Mouse (Mus musculus): ENCODE data around the gene Rad51b.

The Rad51b gene

DNA sequence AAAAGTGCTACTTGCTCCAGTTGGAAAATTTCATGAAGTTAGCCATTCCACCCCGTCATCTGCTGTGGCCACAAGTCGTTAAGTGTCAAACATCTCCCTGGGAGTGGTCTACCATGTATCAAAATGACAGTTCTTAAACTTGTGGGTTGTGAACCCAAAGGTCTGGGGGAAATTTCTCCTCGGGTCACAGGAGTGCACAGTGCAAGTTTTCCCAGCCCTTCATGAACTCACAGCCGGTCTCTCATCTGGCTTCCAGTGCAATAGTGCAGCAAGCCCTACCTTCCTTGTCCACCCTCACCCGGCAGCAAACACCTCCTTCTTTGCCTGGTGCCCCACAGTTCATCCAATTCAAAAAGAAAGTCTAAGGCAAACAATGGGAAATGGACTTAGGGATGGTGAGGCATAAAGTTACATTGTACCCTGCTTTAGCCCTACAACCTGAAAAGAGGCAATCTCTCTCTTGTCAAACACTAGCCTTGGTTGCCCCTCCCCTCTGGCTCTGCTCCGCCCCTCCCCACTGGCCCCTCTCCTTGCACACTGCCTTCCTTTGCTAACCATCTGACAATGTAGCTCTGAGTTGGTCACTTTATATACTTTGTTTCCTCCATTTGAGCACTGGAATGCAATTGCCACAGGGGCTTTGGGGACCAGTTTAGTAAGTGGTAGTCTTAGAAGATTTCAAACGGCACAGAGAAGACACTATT, 390.8 kb downstream of the Rad51b start:
- no peak for DNase-seq (ENCODE audit: low read depth, low spot score)

DNA sequence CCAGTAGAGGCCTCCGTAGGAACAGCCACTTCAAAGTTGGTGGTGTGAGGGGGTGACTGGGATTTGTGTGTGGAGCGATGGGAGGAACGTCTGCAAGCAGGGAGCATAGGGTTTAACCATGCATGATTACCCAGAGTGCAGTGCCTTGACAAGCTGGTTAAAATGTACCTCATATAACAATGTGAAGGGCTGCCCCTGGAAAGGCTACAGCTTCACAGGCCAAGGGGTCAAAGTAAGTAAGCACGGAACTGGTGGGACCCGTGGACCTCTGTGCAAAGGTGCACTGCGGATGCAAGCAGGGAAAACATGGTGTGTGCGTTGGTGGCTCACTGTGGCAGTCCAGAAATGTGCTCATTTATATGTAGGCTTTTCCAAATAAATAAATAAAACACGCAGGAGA, 392.2 kb downstream of the Rad51b start:
- no peak for DNase-seq (ENCODE audit: low read depth, low spot score)

DNA sequence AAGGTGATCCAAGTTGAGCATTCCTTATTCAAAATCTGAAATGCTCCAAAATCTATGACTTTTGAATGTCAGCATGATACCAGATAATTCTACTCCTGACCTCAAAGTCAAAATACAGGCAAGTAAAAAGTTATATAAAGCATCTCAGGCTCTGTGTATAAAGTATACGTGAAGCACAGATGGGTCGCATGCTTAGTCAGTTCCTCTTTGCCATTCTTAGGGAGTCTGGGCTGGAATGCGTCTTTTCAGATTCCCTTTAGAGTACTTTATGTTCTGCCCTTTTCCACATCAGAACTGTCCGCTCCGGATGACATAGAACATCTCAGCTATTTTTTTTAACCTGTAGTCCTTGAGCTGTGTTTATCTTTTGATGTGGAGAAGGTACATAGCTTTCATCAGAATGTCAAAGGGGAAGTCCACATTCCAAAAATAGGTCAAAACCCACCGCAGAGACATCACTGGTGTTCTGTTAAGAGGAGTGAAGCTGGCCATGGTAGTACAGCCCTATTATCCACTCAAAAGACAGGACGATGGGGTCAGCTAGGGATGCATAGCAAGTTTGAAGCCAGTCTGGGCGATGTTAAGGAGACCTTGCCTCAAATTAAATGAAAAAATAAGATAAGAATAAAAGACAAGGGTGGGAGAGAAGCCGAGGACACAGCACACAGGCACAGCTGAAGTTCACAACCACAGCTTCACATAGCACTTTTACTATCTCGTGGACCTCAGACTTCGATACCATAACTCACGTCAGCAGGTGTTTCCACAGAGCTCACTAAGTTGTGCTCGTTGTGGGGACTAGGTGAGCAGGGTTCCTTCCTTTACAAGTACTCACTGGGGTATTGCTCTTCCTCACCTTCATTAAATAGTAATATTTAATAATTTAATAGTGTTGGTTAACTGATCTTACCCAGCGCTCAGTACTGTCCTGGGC, 395.1 kb downstream of the Rad51b start:
- no peak for DNase-seq (ENCODE audit: low read depth, low spot score)

DNA sequence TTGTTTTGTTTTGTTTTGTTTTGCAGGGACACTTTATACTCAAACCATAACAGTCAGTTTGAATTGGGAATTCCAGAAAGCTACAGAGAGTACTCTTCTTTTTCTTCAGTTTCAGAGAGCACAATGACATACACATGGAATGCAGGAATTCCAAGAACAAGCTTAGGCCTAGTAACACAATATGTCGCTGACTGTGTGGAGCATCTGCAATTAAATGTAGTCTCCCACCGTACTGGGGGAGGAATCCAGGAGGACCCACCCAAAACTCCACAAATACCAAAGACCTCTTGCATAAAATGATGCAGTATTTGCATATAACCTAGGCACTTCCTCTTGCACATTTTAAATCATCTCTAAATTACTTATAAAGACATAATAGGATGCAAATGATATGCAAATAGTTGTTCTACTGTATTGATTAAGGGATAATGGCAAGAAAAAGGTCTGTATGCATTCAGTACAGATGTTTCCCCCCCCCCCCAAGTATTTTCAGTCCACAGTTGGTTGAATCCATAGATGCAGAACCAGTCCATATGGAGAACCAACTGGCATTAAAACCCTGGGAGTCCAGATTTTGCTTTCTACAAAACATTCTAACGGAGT, 398.9 kb downstream of the Rad51b start:
- no peak for DNase-seq (ENCODE audit: low read depth, low spot score)

DNA sequence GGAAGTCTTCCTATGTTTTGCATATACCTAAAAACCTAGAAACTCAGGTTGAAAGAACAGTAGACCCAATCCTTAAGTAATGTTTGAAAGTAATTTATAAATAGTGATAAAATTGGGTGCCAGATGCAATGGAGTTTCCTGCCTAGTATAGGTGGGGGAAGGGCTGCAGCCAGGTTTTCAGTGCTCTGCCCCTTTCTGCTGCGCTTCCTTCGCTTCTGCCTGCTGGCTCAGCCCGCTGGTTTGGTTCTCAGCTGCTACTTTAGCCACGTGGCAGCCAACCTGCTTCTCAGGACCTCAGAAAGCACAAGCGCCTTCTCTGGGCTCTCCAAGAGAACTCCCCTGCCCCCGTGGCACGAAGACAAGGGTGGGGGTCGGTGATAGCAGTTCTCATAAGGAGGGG, 406.5 kb downstream of the Rad51b start:
- DNase-seq (ENCODE audit: low read depth, low spot score), result no peak

DNA sequence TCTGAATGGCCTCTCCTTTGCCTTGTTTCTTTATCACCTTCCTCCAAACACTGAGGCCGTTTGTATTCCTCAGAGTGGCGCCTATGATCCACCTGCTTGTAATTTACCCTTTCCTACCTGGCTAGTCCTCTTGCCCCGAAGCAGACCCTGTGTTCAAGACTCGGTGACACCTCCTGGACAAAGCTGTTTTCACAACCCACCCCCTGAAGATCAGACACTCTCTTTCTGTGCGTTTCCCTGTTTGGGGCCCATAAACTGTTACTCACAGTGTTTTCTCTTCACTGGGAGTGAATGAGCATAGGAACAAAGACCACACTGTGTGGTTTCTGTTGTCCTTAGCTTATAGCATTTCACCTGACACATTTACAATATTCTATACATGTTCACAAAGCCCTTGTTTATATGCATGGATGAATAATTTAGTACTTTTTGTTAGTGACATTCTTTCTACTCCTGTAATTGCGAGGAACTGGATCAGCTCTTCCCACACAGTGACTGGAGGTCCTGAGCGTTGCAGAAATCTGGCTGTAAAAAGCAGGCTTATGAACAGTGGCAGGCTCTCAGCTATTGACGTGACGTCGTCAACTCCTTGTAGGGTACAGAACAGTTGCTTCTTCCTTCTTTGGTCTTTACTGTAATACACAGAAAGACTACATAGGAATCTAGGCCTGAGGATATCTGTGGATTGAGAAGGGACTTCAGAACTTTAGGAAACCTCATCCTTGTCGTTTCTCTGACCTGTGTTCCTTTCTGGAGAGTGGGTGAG, 408.6 kb downstream of the Rad51b start:
- DNase-seq (ENCODE audit: low read depth, low spot score), result no peak

DNA sequence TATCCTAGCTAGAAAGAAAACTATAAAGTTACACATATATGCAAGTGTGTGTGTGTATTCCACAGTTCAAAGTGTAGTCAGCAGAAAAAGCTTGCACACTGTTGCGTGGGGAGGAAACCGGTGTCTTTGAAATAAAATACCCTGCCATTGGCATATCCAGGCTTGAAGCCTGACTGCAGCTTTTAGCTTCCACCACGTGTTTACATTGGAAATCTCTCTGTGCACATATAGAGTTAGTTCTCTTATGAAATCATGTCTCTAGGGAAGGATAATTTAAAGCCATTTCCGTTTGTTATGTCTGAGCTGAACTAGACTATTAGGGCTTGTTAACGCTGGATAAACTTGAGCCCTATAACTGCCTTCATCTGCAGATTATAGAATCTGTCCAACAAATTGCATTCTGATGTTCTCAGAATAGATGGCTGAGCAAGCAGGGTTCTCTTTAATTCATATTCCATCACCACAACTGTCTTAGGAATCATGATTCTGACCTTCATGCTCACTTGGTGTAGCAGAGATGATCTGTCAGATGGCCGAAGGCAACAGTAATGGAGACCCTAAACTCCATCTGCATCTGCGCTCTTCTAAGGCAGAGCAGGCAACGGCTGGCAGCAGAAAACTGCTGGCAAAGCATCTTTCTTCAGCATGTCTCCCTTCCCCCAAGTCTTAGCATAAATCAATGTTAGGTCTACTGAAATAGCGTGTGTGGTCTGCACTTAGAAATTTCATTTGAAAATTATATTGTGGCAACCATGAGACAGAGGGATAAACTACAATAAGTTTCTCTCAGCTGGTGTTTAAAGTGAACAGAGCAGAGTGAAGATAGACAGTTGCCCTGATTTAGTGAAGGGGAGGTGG, 410.7 kb downstream of the Rad51b start:
- DNase-seq (ENCODE audit: low read depth, low spot score), result no peak

DNA sequence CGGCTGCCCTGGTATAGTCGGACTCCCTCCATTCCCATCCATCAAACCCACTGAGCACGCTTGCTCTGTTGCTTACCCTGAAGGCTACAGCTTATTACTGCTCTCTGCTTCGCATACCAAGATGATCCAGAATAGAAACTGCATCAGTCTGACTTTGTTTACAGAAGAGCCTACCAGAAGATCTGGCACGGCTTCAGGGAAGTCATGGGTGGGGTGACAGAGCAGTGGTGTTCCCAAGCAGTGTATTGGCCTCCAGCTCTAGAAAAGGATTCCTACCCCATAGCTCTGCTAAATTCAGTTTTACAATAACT, 411.3 kb downstream of the Rad51b start:
- DNase-seq (ENCODE audit: low read depth, low spot score), result no peak

DNA sequence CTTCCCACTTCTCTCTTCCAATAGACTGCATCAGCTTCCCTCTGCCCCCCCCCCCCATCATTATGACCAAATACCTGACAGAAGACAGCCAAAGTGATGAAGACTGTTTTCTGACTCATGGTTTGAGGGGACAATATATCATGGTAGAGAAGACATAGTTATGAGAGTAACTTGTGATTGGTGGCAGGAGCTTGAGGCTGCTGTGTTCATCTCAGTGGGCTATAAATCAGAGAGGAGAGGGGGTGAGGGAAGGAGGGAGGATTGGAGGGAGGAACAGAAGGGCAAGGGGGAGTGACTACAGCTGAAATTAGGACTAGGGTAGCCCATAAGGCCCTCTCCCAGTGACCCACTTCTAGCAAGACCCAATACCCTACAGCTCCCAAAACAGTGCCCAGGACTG, 416.2 kb downstream of the Rad51b start:
- DNase-seq (ENCODE audit: low read depth, low spot score), result no peak

DNA sequence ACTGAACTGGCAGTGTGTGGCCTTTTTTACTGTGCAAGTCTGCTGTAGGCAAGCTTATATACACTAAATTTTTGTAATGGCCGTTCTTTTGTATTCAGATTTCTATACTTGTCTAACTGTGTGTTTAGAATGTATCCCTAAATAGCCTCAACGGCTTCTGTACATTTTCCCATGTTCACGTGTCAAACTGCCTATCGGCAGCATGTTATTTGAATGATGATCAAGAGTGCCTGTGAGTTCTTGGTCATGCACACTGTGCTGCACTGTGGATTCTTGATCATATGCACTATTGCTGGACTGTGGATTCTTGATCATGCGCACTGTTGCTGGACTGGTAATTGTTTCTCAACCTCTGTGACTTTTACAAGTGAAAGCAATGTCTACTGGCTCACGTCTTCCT, 417.4 kb downstream of the Rad51b start:
- no peak for DNase-seq (ENCODE audit: low read depth, low spot score)

DNA sequence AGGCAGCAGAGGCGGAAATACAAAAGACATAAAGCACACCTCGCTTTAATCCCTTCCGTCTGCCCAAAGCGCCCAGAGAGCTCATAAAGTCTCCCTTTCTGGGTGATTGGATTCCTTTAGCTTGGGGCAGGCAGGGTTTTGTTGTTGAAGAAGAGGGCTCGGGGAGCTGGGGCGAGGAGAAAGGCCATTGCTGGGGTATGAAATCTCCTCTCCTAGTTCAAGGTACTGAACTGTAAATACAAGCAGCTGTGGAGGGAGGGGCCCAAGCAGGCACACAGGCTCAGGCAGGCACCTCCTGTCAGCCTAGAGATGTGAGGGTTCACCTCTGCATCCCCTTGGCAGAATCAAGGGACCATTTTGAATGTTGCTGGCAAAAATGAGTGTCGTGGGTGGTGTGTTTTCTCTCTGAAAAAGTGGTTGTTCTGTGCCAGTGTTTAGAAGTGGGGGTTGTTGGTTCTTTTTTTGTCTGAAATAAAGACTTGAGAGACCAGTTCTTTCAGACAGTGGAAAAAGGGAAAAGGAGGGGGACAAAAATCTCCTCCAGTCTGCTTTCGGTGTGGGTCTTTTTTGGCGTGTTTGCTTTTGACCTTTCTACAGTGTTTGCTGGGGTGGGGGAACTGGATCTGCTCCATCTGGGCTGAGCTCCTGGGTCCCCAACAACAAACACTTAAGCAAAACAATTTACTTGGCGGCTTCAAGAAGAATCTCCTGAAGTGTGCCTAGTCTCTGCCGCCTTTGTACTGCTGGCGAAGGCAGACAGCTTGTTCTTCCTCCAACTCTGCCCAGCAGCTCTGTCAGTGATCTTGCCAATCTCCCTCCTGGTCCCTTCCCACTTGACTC, 418.6 kb downstream of the Rad51b start:
- no peak for DNase-seq (ENCODE audit: low read depth, low spot score)

DNA sequence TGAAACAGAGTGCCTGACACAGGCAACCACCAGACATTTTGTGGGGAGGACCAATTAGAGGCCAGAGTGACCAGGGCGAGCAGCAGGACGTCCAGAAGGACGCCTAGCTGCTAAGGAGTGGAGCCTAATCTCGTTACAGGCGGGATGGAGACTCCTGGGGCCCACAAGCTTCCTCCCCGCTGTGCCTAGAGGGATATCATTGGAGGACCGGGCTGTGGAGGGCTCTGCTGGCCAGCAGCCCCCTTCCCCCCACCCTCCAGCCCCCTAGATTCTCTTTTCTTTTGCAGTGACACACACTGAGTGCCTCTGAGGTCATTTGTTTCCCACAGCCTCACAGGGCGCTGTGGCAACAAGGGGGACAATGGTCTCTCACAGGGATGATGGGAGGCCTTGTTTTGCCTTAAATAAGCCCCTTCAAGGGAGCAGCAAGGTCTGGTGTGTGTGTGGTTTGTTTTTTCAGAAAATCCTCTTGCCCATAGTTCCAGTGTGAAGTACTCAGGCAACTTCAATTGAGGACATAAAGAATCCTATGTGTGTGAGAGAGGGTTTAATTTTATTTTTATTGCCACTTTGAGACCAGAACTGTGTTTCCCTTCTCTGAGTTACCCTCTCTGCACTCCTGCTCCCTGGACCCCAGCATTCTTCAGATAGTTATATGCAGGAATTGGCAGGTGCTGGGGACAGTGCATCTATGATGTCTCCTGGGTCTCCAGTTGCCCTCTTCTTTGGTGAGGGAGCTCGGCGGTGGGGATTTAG, 422.2 kb downstream of the Rad51b start:
- DNase-seq (ENCODE audit: low read depth, low spot score), result no peak

DNA sequence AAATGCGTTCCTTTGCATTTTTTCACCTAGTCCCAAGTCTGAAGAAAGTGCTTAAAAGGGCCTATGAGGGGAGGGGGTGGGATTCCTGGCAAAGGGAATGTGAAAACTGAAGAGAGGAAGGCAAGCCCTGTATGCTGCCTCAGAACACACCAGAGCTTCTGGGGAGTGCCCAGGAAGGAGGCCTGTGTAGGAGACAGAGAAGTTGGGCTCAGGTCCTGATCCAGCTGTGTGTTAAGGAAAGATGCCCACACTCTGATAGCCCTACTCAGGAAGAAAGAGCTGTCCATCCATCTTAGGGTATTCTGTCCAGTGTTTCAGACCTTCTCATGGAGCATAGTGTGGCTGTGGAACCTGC, 422.7 kb downstream of the Rad51b start:
- no peak for DNase-seq (ENCODE audit: low read depth, low spot score)

DNA sequence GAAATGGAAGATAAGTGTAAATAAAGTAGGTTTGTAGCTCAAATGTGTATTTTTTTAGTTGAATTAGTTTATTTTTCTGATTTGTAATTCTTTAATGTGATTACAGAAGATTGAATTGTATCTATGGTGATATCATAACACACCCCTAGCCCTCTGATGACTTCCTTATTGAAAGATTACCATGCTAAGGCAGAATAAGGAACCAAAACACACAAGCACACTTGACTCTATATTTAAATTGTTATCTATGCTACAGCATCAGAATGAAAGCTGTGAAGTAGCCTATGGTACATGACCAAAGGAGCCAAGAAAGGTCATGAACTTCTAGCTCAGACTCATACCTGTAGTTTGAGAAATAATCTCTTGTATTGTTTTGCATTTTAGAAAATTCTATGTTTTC, 427.8 kb downstream of the Rad51b start:
- no peak for DNase-seq (ENCODE audit: low read depth, low spot score)

DNA sequence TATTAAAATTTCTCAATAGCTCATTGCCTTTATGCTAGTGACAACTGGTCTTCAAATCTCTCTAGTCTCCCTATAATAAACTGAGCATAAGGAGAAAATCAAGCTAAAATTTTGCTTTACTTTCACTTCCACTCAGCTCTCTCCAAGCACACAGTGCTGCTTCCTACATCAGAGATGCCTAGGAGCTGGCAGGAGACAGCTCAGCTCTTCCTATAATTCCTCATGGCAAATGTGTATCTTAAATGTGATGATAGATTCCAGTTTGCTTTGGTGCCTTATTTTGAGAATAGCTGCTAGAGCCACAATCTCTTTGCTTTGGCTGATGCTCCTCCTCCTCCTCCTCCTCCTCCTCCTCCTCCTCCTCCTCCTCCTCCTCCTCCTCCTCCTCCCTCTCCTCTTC, 428.6 kb downstream of the Rad51b start:
- no peak for DNase-seq (ENCODE audit: low read depth, low spot score)

DNA sequence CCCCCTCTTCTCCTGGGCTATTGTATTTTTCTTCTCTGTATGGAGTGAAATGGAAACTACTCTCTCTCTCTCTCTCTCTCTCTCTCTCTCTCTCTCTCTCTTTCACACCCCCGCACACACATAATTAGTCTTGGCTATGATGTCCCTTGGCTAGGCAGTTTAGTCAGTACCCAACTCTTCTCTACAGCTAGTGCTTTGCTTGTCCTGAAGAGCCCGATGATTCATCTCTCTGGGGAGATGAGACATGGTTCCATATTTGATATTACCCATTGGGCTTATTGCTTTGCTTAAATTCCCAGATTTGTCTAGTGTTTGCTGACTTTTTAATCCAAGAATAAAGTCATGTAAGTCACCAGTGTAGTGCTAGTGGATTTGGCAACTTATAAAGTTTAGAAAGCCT, 429.0 kb downstream of the Rad51b start:
- DNase-seq (ENCODE audit: low read depth, low spot score), result no peak

DNA sequence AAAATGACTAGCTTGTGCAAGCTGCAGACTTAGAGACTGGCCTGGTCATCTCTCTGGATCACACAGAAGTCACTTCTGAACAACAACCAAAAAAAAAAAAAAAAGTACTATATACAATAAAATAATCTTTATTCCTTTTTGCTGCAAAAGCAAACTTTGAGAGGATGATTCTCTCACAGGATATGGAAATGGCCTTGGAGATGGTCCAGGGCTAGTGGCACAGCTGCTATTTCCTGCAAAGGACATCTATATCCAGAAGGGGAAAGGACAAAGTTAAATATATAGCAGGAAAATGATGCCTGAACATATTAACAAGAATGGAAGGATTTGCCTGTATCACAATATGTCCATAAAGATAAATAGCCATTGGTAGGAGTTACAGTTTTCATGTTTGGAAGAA, 429.9 kb downstream of the Rad51b start:
- DNase-seq (ENCODE audit: low read depth, low spot score), result no peak

DNA sequence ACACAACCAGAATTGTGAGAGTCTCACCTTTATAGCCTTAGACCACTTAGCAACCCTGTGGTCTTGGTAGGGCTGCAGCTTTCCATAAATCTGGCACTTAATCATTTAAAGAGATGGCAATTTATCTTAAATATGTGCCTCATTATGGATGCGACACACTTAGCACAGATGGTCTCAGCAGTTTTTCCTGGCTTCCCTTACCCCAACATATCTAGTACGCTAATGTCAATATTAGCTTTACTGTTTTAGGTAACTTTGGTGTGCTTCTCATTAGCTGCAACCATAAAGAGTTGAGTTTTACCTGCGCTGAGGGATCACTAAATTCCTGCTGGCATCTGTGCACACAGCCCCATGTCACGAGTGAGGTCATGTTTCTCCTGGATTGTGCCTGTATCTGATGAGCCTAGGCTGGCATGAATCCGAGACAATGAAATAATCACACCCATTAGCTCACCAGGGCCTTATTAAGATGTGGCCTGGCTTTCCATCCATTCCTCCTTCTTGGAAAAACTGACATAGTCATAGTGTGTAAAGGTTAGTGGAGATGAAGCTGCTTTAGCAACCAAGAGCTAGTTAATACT, 432.9 kb downstream of the Rad51b start:
- no peak for DNase-seq (ENCODE audit: low read depth, low spot score)

DNA sequence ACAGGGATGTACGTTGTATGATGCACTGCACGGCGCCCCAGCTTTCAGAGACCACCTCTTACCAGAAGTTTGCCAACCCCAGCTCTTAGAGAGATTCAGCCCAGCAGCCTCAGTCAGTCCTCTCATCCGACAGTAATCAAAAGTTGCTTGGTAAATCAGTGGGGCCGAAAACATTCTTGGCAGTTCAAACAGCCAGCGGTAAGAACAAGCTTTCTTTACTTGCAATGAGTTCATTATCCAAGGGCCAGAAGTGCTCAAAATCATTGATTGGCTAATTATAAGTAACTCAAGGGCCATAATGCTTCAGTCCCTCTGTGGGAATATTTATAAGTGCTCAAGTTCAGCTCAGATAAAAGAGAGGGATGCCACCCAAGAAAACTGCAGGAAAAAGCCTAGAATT, 434.8 kb downstream of the Rad51b start:
- no peak for DNase-seq (ENCODE audit: low read depth, low spot score)
